Mouse (Mus musculus): ENCODE measurements around the gene Sdhc.
A peak's percentile ranks its signal among the peaks of the same experiment; 100 is the strongest.

DNA sequence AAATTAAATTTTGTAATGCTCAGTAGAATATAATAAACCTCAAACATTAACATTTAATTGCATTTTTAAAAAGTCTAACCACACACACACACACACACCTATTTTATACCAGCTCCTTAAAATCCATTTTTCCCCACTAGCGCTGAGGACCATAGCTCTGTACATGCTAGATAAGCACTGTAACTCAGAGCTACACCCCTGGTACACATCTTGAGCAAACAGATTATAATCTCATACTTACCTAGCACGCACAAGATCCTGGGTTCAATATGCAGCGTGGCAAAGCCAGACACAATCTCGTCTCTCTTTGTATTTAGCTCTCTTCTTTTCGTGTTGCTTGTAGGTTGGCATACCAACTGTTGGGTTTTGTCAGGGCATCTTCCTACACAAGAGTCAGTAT lies 26.0 kb downstream of the Sdhc start:
- TF ChIP-seq CTCF (IDR thresholded peaks at IDR 0.05; ENCODE audit: low read depth, low read length) (no peak), GATA2 (IDR thresholded peaks at IDR 0.05; ENCODE audit: borderline replicate concordance, low read depth, low read length) (no peak), GATA1 (IDR thresholded peaks at IDR 0.05; ENCODE audit: borderline replicate concordance, low read length) (no peak), POLR2AphosphoS5 (IDR thresholded peaks at IDR 0.05; ENCODE audit: insufficient replicate concordance, low read depth, low read length) (no peak), TAL1 (conservative IDR thresholded peaks at IDR 0.05; ENCODE audit: low read depth, low read length) (peak; percentile 32)

Data from G1E (cell line).